Mouse (Mus musculus) liver, embryonic 14.5 days (tissue): ENCODE measurements around the gene Hibch. TPM values are rescaled to one million over a fixed set of nuclear protein-coding genes. Genes with fewer than 3 reads are reported as not detected.

ENCODE experiments used
- ATAC-seq: fragments of 200-750 bp; cut with Nextera tagmentation; 2 replicates; pipeline ENCODE4 v1.8.0; 2017; ENCODE audit warnings: moderate number of reproducible peaks, mild to moderate bottlenecking, moderate library complexity; ENCODE audit not compliant: insufficient read depth
- DNase-seq, 3 experiments: peaks; one replicate each; pipeline ENCODE4 v3.0.0-alpha.2; 2012 to 2013; ENCODE audit warnings: low read depth in 3 of 3, low spot score in 3 of 3
- H3K27ac ChIP-seq: fragments of 300-500 bp; sonication (generic); 2 replicates; pipeline ENCODE4 v1.5.1; 2014; ENCODE audit warnings: moderate library complexity, mild to moderate bottlenecking, control low read depth, inconsistent platforms
- H3K27me3 ChIP-seq: fragments of 300-500 bp; sonication (generic); 2 replicates; pipeline ENCODE4 v1.6.1; 2014; ENCODE audit warnings: mild to moderate bottlenecking, low read length, moderate library complexity; ENCODE audit not compliant: control insufficient read depth, insufficient read depth
- H3K36me3 ChIP-seq: fragments of 300-500 bp; sonication (generic); replicated peaks from 2 replicates; pipeline ENCODE4 v1.6.1; 2014; ENCODE audit warnings: low read depth; ENCODE audit not compliant: control insufficient read depth, insufficient read depth
- H3K4me1 ChIP-seq, 2 experiments: fragments of 200-500 bp in 1 of 2; fragments of 300-500 bp in 1 of 2; sonication (generic) in 1 of 2; replicated peaks; 2 replicates each; pipeline ENCODE4 v1.6.1; 2012 to 2014; ENCODE audit warnings: antibody characterized with exemption in 1 of 2, inconsistent platforms in 1 of 2, low read length in 1 of 2; ENCODE audit not compliant: control insufficient read depth in 2 of 2, insufficient read depth in 2 of 2
- H3K4me2 ChIP-seq: fragments of 300-500 bp; sonication (generic); 2 replicates; pipeline ENCODE4 v1.6.1; 2014; ENCODE audit warnings: low read depth, mild to moderate bottlenecking, control low read depth, moderate library complexity
- H3K4me3 ChIP-seq, 2 experiments: fragments of 200-500 bp in 1 of 2; fragments of 300-500 bp in 1 of 2; sonication (generic) in 1 of 2; 2 replicates each; pipeline ENCODE4 v1.5.1; 2012 to 2014; ENCODE audit warnings: low read depth in 2 of 2, low read length in 2 of 2, mild to moderate bottlenecking in 2 of 2, control low read depth in 1 of 2, inconsistent platforms in 1 of 2, moderate library complexity in 1 of 2; ENCODE audit not compliant: insufficient read depth in 1 of 2
- H3K9ac ChIP-seq: fragments of 300-500 bp; sonication (generic); replicated peaks from 2 replicates; pipeline ENCODE4 v1.6.1; 2014; ENCODE audit warnings: mild to moderate bottlenecking, control low read depth, moderate library complexity
- H3K9me3 ChIP-seq: fragments of 300-500 bp; sonication (generic); 2 replicates; pipeline ENCODE4 v1.6.1; 2016; ENCODE audit warnings: low read length, mixed read lengths; ENCODE audit not compliant: control insufficient read depth
- CTCF ChIP-seq: IDR thresholded peaks from 2 replicates; pipeline ENCODE4 v1.5.1; 2016; ENCODE audit warnings: antibody characterized with exemption, low read depth, control low read depth
- EP300 ChIP-seq: IDR thresholded peaks from 2 replicates; pipeline ENCODE4 v1.6.1; 2016; ENCODE audit warnings: antibody characterized with exemption, low read depth
- WGBS: fragments of 180-500 bp; shearing (Covaris S2); extraction: QIAGEN DNeasy Blood & Tissue Kit; methylation state at CpG from one replicate; pipeline ENCODE4 v1.1.7; 2014; ENCODE audit not compliant: insufficient replicate concordance; 5-methylcytosine and 5-hydroxymethylcytosine counted together
- polyA plus RNA-seq, 2 experiments: library from polyadenylated mRNA; depleted of rRNA in 1 of 2; stranded (reverse) in 1 of 2; unstranded in 1 of 2; fragments of >200 nt; fragmentation: Nextera tagmentation in 1 of 2; extraction: Ambion mirVana in 1 of 2; gene quantifications; 2 replicates each; pipeline versions ENCODE4 v1.2.1 to v1.2.3; 2012 to 2014

Gene Hibch
- polyA plus RNA-seq, 2 experiments: 10.4 to 19.0 TPM

DNA sequence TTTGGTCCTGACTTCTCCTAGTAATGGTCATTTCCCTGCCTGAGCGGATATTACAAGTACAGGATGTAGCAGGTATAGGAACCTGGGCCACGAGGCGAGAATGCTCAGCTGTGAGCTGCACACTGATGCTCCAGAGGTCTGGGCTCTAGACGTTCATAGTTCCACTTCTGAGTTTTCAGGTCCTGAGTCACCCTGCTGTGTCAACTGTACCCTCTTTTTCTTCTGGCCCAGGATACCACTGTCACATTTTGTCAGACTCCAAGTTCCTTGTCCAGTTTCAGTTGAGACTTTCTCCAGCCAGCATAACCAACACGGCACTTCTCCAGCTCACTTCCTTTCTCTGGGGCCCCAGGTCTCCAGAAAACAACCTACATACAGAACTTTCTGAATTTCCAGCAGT is 43.1 kb upstream of the Hibch start:
- WGBS: 39% methylated on average over 5 of the region's 5 CpGs
- H3K4me2 ChIP-seq: no peak overlapping the region
- no peak overlapping the region for H3K27ac ChIP-seq

DNA sequence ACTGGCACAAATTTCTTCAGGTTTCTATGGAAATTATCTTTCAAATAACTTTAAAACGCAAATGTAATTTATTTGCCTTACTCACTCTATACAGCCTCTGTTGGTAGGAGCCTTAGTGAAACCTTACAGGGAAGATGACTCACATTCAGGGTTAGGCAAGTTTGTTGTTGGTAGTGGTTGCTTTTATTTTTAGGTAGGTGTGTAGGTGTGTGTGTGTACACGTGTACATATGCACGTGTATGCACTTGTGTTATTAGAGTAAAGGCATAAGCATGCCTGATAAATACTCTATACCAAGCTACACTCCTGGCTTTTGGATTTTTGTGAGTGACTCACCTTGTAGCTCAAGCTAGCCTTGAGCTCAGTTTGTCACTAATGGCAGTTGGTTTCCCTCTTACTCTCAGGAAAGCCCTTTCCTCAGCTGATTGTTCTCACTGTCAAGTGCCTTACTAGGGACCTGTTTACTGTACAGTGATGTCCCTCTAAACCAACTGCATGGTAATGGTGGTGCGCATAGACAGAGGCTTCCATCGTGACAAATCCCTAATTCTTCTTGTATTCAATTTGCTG is 42.2 kb upstream of the Hibch start:
- WGBS: 56% methylated on average over 5 of the region's 5 CpGs
- ATAC-seq: no peak
- peaks cover 0 to 13% of the 10 kb centered on the region in 2 experiments; a peak in 2 of 4 replicates for H3K4me1 ChIP-seq
- DNase-seq: no peak
- H3K36me3 ChIP-seq: no peaks in the 10 kb centered on the region
- no peak overlapping the region for H3K9ac ChIP-seq
- TF ChIP-seq CTCF (no peak), EP300 (no peak)
- H3K4me3 ChIP-seq: no peak overlapping the region
- no peaks in the 10 kb centered on the region for H3K27me3 ChIP-seq
- no peak overlapping the region for H3K4me2 ChIP-seq
- no peak overlapping the region for H3K27ac ChIP-seq
- no peaks in the 10 kb centered on the region for H3K9me3 ChIP-seq

More for the DNA sequence above, 43.1 kb upstream of the Hibch start:
- Histone ChIP-seq H3K9ac (no peak overlapping the region), H3K4me3 (no peak overlapping the region), H3K27me3 (no peaks in the 10 kb centered on the region), H3K9me3 (no peaks in the 10 kb centered on the region), H3K36me3 (no peaks in the 10 kb centered on the region), H3K4me1 (peaks cover 0 to 13% of the 10 kb centered on the region in 2 experiments; a peak in 2 of 4 replicates)
- TF ChIP-seq CTCF: no peak
- TF ChIP-seq EP300: no peak
- ATAC-seq (no peak), DNase-seq (peak in 1 of 3 experiments; percentile 27)

DNA sequence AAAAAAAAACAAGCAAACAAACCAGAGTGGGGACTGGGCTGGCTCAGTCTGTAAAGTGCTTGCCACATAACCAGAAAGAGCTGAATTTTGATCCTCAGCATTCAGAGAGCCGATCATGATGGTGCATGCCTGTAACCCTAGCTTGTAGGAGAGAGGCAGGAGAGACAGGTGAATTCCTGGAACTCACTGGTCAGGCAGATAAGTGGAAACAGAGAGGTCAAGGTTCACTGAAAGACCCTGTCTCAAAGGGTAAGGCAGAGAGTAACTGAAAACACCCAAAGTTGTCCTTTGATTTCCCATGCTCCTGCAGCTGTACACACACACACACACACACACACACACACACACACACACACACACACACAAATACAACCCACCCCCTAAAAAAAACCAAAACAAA is 39.7 kb upstream of the Hibch start:
- no peak overlapping the region for H3K9ac ChIP-seq
- H3K4me2 ChIP-seq: no peak overlapping the region
- H3K27ac ChIP-seq: no peak overlapping the region
- DNase-seq: no peak
- no peaks in the 10 kb centered on the region for H3K36me3 ChIP-seq
- H3K27me3 ChIP-seq: no peaks in the 10 kb centered on the region
- TF ChIP-seq CTCF: no peak
- no peak for TF ChIP-seq EP300
- no peak overlapping the region for H3K4me3 ChIP-seq
- H3K9me3 ChIP-seq: no peaks in the 10 kb centered on the region
- peaks cover 0 to 8% of the 10 kb centered on the region in 2 experiments; a peak in 2 of 4 replicates for H3K4me1 ChIP-seq
- ATAC-seq: no peak
- 59% methylated on average over 1 of the region's 1 CpGs for WGBS

DNA sequence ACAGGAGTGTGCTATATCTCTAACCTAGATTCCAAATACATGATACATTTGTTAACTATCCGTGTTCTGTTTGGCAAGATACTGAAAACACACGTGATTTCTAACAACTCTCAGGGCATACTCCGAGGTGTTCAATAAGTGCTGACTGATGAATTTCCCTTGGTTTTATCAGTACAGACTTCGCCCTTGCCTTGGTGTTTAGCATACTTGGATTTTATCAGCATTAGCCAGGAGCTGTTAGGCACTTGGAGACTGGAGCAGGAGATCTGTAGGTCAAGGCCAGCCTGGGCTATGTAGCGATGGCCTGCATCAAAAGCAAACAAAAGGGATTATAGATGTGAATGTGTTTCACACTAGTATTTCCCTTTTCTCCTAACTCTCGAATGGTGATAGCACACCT is 36.3 kb upstream of the Hibch start:
- no peak overlapping the region for H3K4me3 ChIP-seq
- no peak for TF ChIP-seq EP300
- no peak for TF ChIP-seq CTCF
- H3K4me2 ChIP-seq: no peak overlapping the region
- no peak overlapping the region for H3K9ac ChIP-seq
- H3K9me3 ChIP-seq: no peaks in the 10 kb centered on the region
- H3K27me3 ChIP-seq: no peaks in the 10 kb centered on the region
- 46% methylated on average over 6 of the region's 6 CpGs for WGBS
- H3K4me1 ChIP-seq: 0 out of 4 replicates have a peak, but pooled peaks cover 0 to 2% of the 10 kb centered on the region in 2 experiments
- no peak for ATAC-seq
- DNase-seq: no peak
- no peaks in the 10 kb centered on the region for H3K36me3 ChIP-seq
- no peak overlapping the region for H3K27ac ChIP-seq

DNA sequence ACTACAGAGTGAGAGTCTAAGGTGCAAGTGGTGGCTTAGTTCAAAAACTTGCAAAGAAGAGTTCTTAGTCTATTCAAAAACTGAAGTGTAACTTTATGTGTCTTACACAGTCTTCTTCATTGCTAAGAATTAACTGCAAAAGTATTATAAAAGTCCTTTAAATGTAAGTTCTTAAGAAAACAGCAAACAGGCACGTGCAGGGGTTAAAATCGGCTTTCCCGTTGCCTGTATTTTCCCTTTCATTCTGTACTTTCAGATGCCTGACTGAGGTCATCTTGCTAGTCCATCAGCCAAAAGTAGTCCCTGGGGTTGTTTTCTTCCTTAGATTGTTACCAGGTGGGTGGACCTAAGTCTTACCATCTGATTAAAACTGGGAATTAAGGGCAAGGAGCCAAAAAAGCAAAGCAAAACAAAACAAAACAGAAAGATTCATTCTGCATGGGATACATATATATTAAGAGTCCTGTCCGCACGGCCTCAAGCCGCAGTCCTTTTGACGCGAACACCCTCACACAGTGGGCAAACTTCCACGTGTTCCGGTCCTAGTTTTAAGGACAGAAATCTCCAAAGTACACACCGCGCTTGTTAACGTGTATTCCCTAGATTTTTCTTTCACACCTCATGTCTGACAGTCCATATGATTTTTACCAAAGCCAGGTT is 28.4 kb upstream of the Hibch start:
- DNase-seq (no peak), ATAC-seq (no peak)
- TF ChIP-seq EP300: no peak
- TF ChIP-seq CTCF: no peak
- Histone ChIP-seq H3K9ac (no peak overlapping the region), H3K4me1 (peaks cover 0 to 4% of the 10 kb centered on the region in 2 experiments; a peak in 2 of 4 replicates), H3K27me3 (no peaks in the 10 kb centered on the region), H3K36me3 (no peaks in the 10 kb centered on the region), H3K4me2 (peak overlapping the region; percentile 72), H3K27ac (no peak overlapping the region), H3K4me3 (peak overlapping the region in 1 of 2 experiments; percentile 56; a peak in 1 of 4 replicates), H3K9me3 (no peaks in the 10 kb centered on the region)
- WGBS: 54% methylated on average over 13 of the region's 13 CpGs
